Mouse (Mus musculus) Patski (cell line): Measurements from ENCODE around the gene Dtx4. TPM values are rescaled to one million over a fixed set of nuclear protein-coding genes. Genes with fewer than 3 reads are reported as not detected.

Experiments used
- ATAC-seq: fragments of 100-300 bp; one replicate; pipeline ENCODE4 v1.8.0; 2021
- CTCF ChIA-PET: fragments of 350-600 bp; sonication (Branson Sonifier 250); formaldehyde crosslinking; loops from one replicate; lab custom pipeline; 2022; ENCODE audit warnings: inconsistent platforms; lab: Charles Lee
- POLR2A ChIA-PET: fragments of 350-600 bp; sonication (Branson Sonifier 250); formaldehyde crosslinking; loops from one replicate; lab custom pipeline; 2022; ENCODE audit warnings: antibody characterized with exemption, inconsistent platforms; lab: Charles Lee
- DNase-seq: peaks from one replicate; pipeline ENCODE4 v3.0.0-alpha.2; 2011; ENCODE audit warnings: low read depth, low spot score
- H3K27me3 ChIP-seq: fragments of 371-371 bp; one replicate; pipeline ENCODE4 v1.5.1; 2021
- CTCF ChIP-seq: fragments of 100-300 bp; IDR thresholded peaks from one replicate; pipeline ENCODE4 v1.5.1; 2021
- in situ Hi-C: fragments of 300-500 bp; cut with MboI; formaldehyde crosslinking; loops from 3 replicates; pipeline ENCODE4 v1.11.1; 2018; ENCODE audit warnings: low pct_unique_long_range_greater_than_20kb, mixed read lengths
- polyA plus RNA-seq: library from polyadenylated mRNA; unstranded; gene quantifications from one replicate; pipeline ENCODE4 v1.2.3, GENCODE M21; 2021

Dtx4 gene
- polyA plus RNA-seq, 1 experiment from 2014 or later = 36.4 TPM

- in situ Hi-C loops = loop anchor here (5.0 to 25.0 kb wide), 3 partner anchors 317 to 688 kb away; partner anchors contain the start of gene Patl1
- CTCF ChIA-PET = interaction anchor here (1.1 to 10.7 kb wide), 6 partner anchors 8 to 24 kb away, joined by 3 to 119 read pairs (median 7); partner anchors contain the start of gene Dtx4
These were observed 25.6 kb downstream of the Dtx4 start for GRCm38 (mm10) chr19:12475380-12476250.

GRCm38 (mm10) chr19:12473951-12474350 lies 27.3 kb downstream of the Dtx4 start:
- CTCF ChIA-PET = interaction anchor here (0.9 to 10.7 kb wide), 5 partner anchors 10 to 26 kb away, joined by 3 to 119 read pairs (median 7); partner anchors contain the start of gene Dtx4
- POLR2A ChIA-PET = interaction anchor here (0.6 to 1.4 kb wide), 5 partner anchors 8 to 394 kb away, joined by 3 to 7 read pairs (median 5); partner anchors contain the start of gene Dtx4
- H3K27me3 ChIP-seq = no peaks in the 10 kb centered on the region
- no peak for TF ChIP-seq CTCF
- in situ Hi-C loops = no loop called here
- ATAC-seq = peak; percentile 15
- no peak for DNase-seq

More at GRCm38 (mm10) chr19:12475380-12476250, 25.6 kb downstream of the Dtx4 start:
- POLR2A ChIA-PET = interaction anchor here (1.6 kb wide), 1 partner anchor 26 kb away, joined by 4 read pairs; no protein-coding TSS in a partner anchor
- TF ChIP-seq CTCF = no peak
- DNase-seq (peak; percentile 98), ATAC-seq (peak; percentile 94)
- H3K27me3 ChIP-seq = no peaks in the 10 kb centered on the region

- TF ChIP-seq CTCF = no peak
- in situ Hi-C loops = no loop called here
- no peaks in the 10 kb centered on the region for H3K27me3 ChIP-seq
- DNase-seq = peak; percentile 77
- ChIA-PET POLR2A (interaction anchor here (0.6 to 1.4 kb wide), 6 partner anchors 9 to 395 kb away, joined by 3 to 7 read pairs (median 4); partner anchors contain the start of genes Dtx4, Lpxn and Zfp91), CTCF (interaction anchor here (2.6 to 10.7 kb wide), 4 partner anchors 11 to 27 kb away, joined by 7 to 119 read pairs (median 10); partner anchors contain the start of gene Dtx4)
- ATAC-seq = peak; percentile 52
These were observed 28.0 kb downstream of the Dtx4 start for GRCm38 (mm10) chr19:12473201-12473641.

- H3K27me3 ChIP-seq = no peaks in the 10 kb centered on the region
- in situ Hi-C loops = no loop called here
- POLR2A ChIA-PET = interaction anchor here (0.6 to 1.4 kb wide), 2 partner anchors 15 to 121 kb away, joined by 4 to 5 read pairs; no protein-coding TSS in a partner anchor
- ATAC-seq (no peak), DNase-seq (no peak)
- CTCF ChIA-PET = interaction anchor here (1.1 to 10.7 kb wide), 4 partner anchors 16 to 27 kb away, joined by 3 to 119 read pairs (median 8); partner anchors contain the start of gene Dtx4
- TF ChIP-seq CTCF = no peak
These were observed 28.8 kb downstream of the Dtx4 start for GRCm38 (mm10) chr19:12472381-12472976.

- ATAC-seq (no peak), DNase-seq (no peak)
- POLR2A ChIA-PET = no interaction called here
- no peak for TF ChIP-seq CTCF
- no peaks in the 10 kb centered on the region for H3K27me3 ChIP-seq
- in situ Hi-C loops = no loop called here
- CTCF ChIA-PET = interaction anchor here (1.1 to 10.7 kb wide), 3 partner anchors 23 to 28 kb away, joined by 3 to 119 read pairs (median 3); partner anchors contain the start of gene Dtx4
These were observed 29.4 kb downstream of the Dtx4 start for GRCm38 (mm10) chr19:12471866-12472265.

- in situ Hi-C loops = loop anchor here (5.0 kb wide), 2 partner anchors 35 kb away; partner anchors contain the start of gene Dtx4
- H3K27me3 ChIP-seq = no peaks in the 10 kb centered on the region
- no peak for ATAC-seq
- ChIA-PET CTCF (interaction anchor here (1.0 to 10.7 kb wide), 5 partner anchors 8 to 125 kb away, joined by 3 to 119 read pairs (median 3); partner anchors contain the start of gene Dtx4), POLR2A (interaction anchor here (1.8 kb wide), 1 partner anchor 34 kb away, joined by 8 read pairs; the partner anchor contains the start of gene Dtx4)
- no peak for DNase-seq
- TF ChIP-seq CTCF = peak; percentile 79
These were observed 33.8 kb downstream of the Dtx4 start for GRCm38 (mm10) chr19:12467436-12467835.

GRCm38 (mm10) chr19:12466204-12466603 lies 35.0 kb downstream of the Dtx4 start:
- no peak for DNase-seq
- ChIA-PET POLR2A (no interaction called here), CTCF (interaction anchor here (1.0 to 10.7 kb wide), 9 partner anchors 9 to 126 kb away, joined by 3 to 119 read pairs (median 4); partner anchors contain the start of gene Dtx4)
- peak; percentile 52 for ATAC-seq
- peak; percentile 91 for TF ChIP-seq CTCF
- H3K27me3 ChIP-seq = no peaks in the 10 kb centered on the region
- in situ Hi-C loops = loop anchor here (5.0 kb wide), 2 partner anchors 34 to 36 kb away; partner anchors contain the start of gene Dtx4

- POLR2A ChIA-PET = no interaction called here
- H3K27me3 ChIP-seq = no peaks in the 10 kb centered on the region
- DNase-seq (no peak), ATAC-seq (no peak)
- in situ Hi-C loops = loop anchor here (5.0 kb wide), 2 partner anchors 33 to 37 kb away; partner anchors contain the start of gene Dtx4
- CTCF ChIA-PET = interaction anchor here (1.3 to 10.7 kb wide), 7 partner anchors 15 to 126 kb away, joined by 3 to 119 read pairs (median 5); partner anchors contain the start of gene Dtx4
- TF ChIP-seq CTCF = no peak
These were observed 35.6 kb downstream of the Dtx4 start for GRCm38 (mm10) chr19:12465530-12466144.

GRCm38 (mm10) chr19:12464674-12465073 lies 36.6 kb downstream of the Dtx4 start:
- ATAC-seq = no peak

More at GRCm38 (mm10) chr19:12464674-12465073, 36.6 kb downstream of the Dtx4 start:
- ChIA-PET CTCF (interaction anchor here (0.9 to 3.9 kb wide), 7 partner anchors 20 to 127 kb away, joined by 3 to 54 read pairs (median 8); partner anchors contain the start of gene Dtx4), POLR2A (interaction anchor here (0.5 to 1.0 kb wide), 4 partner anchors 20 to 169 kb away, joined by 3 read pairs; partner anchors contain the start of gene Dtx4)
- DNase-seq = no peak
- H3K27me3 ChIP-seq = no peaks in the 10 kb centered on the region
- in situ Hi-C loops = loop anchor here (5.0 kb wide), 2 partner anchors 32 to 38 kb away; partner anchors contain the start of gene Dtx4
- no peak for TF ChIP-seq CTCF
